Mouse (Mus musculus) forelimb bud, embryonic 11.5 days (tissue): Measurements from ENCODE around the gene Vmn1r65.
"Not testable (repeated sequence)": the region's sequence is repeated elsewhere in the genome, so short reads cannot be mapped to it uniquely, and the experiment has no call there.

Experiments
- DNase-seq: peaks from one replicate; pipeline ENCODE4 v3.0.0-alpha.2; 2012; ENCODE audit warnings: low read depth, low spot score

The Vmn1r65 gene

GRCm38 (mm10) chr7:6010910-6011309, at the start of gene Vmn1r65:
Gene Vmn1r65, minus strand, starts transcription at chr7:6011010.
- DNase-seq: no peak

DNA sequence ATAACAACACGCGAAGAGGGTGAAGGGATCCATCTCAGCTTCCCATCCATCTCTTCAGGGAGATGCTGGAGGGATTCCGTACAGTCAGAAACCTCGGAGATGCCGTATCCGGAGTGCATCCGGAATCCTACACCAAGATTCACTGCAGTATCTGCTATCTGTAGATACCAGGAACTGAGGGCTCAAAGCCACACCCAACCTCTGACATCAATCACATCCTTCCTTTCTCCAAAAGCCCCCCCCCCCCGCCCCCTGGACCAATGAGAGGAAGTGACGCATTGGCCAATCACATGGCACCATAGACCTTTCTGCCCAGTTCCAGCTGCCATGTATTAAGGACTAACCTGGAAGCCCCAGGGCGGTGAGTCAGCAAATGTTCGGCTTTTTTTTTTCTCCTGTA, 34.1 kb upstream of the Vmn1r65 start, which contains the start of gene Nlrp4c:
Gene Nlrp4c, plus strand, starts transcription at position 301 of the 400 bp plus-strand sequence.
- no peak for DNase-seq

GRCm38 (mm10) chr7:5982426-5982825, 28.4 kb downstream of the Vmn1r65 start:
- not testable (repeated sequence) for DNase-seq

DNA sequence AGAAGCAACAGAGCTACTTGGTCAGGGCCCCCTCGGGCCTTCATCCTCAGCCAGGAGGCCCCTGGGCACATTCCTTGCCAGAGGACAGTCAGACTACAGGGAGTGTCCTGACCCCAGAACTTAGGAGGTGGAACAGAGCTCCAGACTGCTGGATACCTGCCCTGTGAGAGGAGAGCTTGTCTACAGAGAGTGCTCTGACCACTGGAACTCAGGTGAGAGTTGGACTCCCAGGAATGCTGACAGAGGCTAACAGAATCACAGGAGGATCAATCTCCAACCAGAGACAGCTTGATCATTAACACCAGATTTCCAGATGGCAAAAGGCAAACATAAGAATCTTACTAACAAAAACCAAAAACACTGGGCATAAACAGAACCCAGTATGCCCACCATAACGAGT, 38.3 kb downstream of the Vmn1r65 start:
- DNase-seq: not testable (repeated sequence)
